Mouse (Mus musculus) hindbrain, postnatal 0 days (tissue): ENCODE measurements around the gene Gm20388. TPM values are rescaled to one million over a fixed set of nuclear protein-coding genes. Genes with fewer than 3 reads are reported as not detected.
A peak's percentile ranks its signal among the peaks of the same experiment; 100 is the strongest.

Source experiments
- ATAC-seq: fragments of 200-750 bp; cut with Nextera tagmentation; 2 replicates; pipeline ENCODE4 v1.8.0; 2017; ENCODE audit warnings: mild to moderate bottlenecking, moderate TSS enrichment, moderate library complexity
- DNase-seq: peaks from one replicate; pipeline ENCODE4 v3.0.0-alpha.2; 2015; ENCODE audit warnings: low spot score
- H3K27ac ChIP-seq: fragments of 300-500 bp; sonication (generic); 2 replicates; pipeline ENCODE4 v1.5.1; 2014; ENCODE audit warnings: mild to moderate bottlenecking
- H3K27me3 ChIP-seq: fragments of 300-500 bp; sonication (generic); 2 replicates; pipeline ENCODE4 v1.6.1; 2014; ENCODE audit warnings: low read length, mixed read lengths; ENCODE audit not compliant: insufficient read depth
- H3K36me3 ChIP-seq: fragments of 300-500 bp; sonication (generic); 2 replicates; pipeline ENCODE4 v1.6.1; 2014; ENCODE audit warnings: low read length, mixed read lengths; ENCODE audit not compliant: insufficient read depth
- H3K4me1 ChIP-seq: fragments of 300-500 bp; sonication (generic); 2 replicates; pipeline ENCODE4 v1.6.1; 2014; ENCODE audit warnings: antibody characterized with exemption, low read length, mixed read lengths; ENCODE audit not compliant: insufficient read depth
- H3K4me2 ChIP-seq: fragments of 300-500 bp; sonication (generic); 2 replicates; pipeline ENCODE4 v1.6.1; 2014; ENCODE audit warnings: low read depth, mild to moderate bottlenecking, low read length, moderate library complexity, mixed read lengths
- H3K4me3 ChIP-seq: fragments of 300-500 bp; sonication (generic); 2 replicates; pipeline ENCODE4 v1.5.1; 2014; ENCODE audit warnings: low read length
- H3K9ac ChIP-seq: fragments of 300-500 bp; sonication (generic); replicated peaks from 2 replicates; pipeline ENCODE4 v1.6.1; 2014; ENCODE audit warnings: mild to moderate bottlenecking, low read length, moderate library complexity, mixed read lengths
- H3K9me3 ChIP-seq: fragments of 300-500 bp; sonication (generic); 2 replicates; pipeline ENCODE4 v1.6.1; 2016; ENCODE audit warnings: low read length, mixed read lengths
- CTCF ChIP-seq: IDR thresholded peaks from 2 replicates; pipeline ENCODE4 v1.5.1; 2016; ENCODE audit warnings: antibody characterized with exemption, control low read depth, low read depth
- WGBS: fragments of 180-500 bp; shearing (Covaris S2); extraction: QIAGEN DNeasy Blood & Tissue Kit; methylation state at CpG from one replicate; pipeline ENCODE4 v1.1.7; 2014; 5-methylcytosine and 5-hydroxymethylcytosine counted together
- polyA plus RNA-seq: library from polyadenylated mRNA; unstranded; fragments of >200 nt; fragmentation: Nextera tagmentation; extraction: Ambion mirVana; gene quantifications from 2 replicates; pipeline ENCODE4 v1.2.1, GENCODE M21; 2015
- total RNA-seq: library from RNA; depleted of rRNA; stranded (reverse); fragments of >200 nt; gene quantifications from 2 replicates; pipeline ENCODE4 v1.2.3, GENCODE M21; 2014

The Gm20388 gene
- total and polyA plus RNA-seq, 2 experiments from 2014 or later = 71.3 TPM; not detected in 1

- Histone ChIP-seq H3K27me3 (no peaks in the 10 kb centered on the region), H3K27ac (no peak overlapping the region), H3K9me3 (no peaks in the 10 kb centered on the region), H3K9ac (no peak overlapping the region), H3K4me1 (peaks cover 15% of the 10 kb centered on the region), H3K36me3 (no peaks in the 10 kb centered on the region), H3K4me2 (no peak overlapping the region), H3K4me3 (no peak overlapping the region)
- no peak for TF ChIP-seq CTCF
- no peak for DNase-seq
- no peak for ATAC-seq
- WGBS = 49% methylated on average over 3 of the region's 3 CpGs
Measured at GRCm38 (mm10) chr8:123036956-123037355, 3126.3 kb downstream of the Gm20388 start.

GRCm38 (mm10) chr8:123037487-123037886 lies 3126.8 kb downstream of the Gm20388 start:
- no peak overlapping the region for H3K4me3 ChIP-seq
- DNase-seq (no peak), ATAC-seq (no peak)
- H3K9ac ChIP-seq = no peak overlapping the region
- no peaks in the 10 kb centered on the region for H3K27me3 ChIP-seq
- H3K9me3 ChIP-seq = no peaks in the 10 kb centered on the region
- no peak overlapping the region for H3K27ac ChIP-seq
- 80% methylated on average over 11 of the region's 11 CpGs for WGBS
- peaks cover 15% of the 10 kb centered on the region for H3K4me1 ChIP-seq
- no peak overlapping the region for H3K4me2 ChIP-seq
- TF ChIP-seq CTCF = no peak
- no peaks in the 10 kb centered on the region for H3K36me3 ChIP-seq

GRCm38 (mm10) chr8:123038351-123038750 lies 3127.7 kb downstream of the Gm20388 start:
- ATAC-seq (no peak), DNase-seq (no peak)
- peaks cover 15% of the 10 kb centered on the region for H3K4me1 ChIP-seq
- no peak overlapping the region for H3K9ac ChIP-seq
- 49% methylated on average over 2 of the region's 2 CpGs for WGBS
- no peaks in the 10 kb centered on the region for H3K9me3 ChIP-seq
- no peak overlapping the region for H3K27ac ChIP-seq
- no peak overlapping the region for H3K4me2 ChIP-seq
- no peaks in the 10 kb centered on the region for H3K27me3 ChIP-seq
- H3K36me3 ChIP-seq = no peaks in the 10 kb centered on the region
- H3K4me3 ChIP-seq = no peak overlapping the region
- no peak for TF ChIP-seq CTCF

GRCm38 (mm10) chr8:123039376-123040109 lies 3128.9 kb downstream of the Gm20388 start:
- Histone ChIP-seq H3K27ac (peak overlapping the region; percentile 48; the same call in 1 of the 2 replicates), H3K36me3 (no peaks in the 10 kb centered on the region), H3K27me3 (no peaks in the 10 kb centered on the region), H3K4me1 (peaks cover 15% of the 10 kb centered on the region), H3K9me3 (no peaks in the 10 kb centered on the region), H3K9ac (0 out of 2 replicates have a peak overlapping the region, but pooled peaks have one; percentile 94), H3K4me3 (peak overlapping the region; percentile 72), H3K4me2 (peak overlapping the region; percentile 63)
- ATAC-seq = no peak
- WGBS = 20% methylated on average over 11 of the region's 11 CpGs
- no peak for TF ChIP-seq CTCF
- peak; percentile 14 for DNase-seq

- peak overlapping the region; percentile 72 for H3K4me3 ChIP-seq
- H3K9me3 ChIP-seq = no peaks in the 10 kb centered on the region
- peak overlapping the region; percentile 48; the same call in 1 of the 2 replicates for H3K27ac ChIP-seq
- ATAC-seq (no peak), DNase-seq (peak; percentile 18)
- peak overlapping the region; percentile 94 for H3K9ac ChIP-seq
- 4% methylated on average over 4 of the region's 4 CpGs for WGBS
- H3K27me3 ChIP-seq = no peaks in the 10 kb centered on the region
- H3K36me3 ChIP-seq = no peaks in the 10 kb centered on the region
- TF ChIP-seq CTCF = no peak
- peak overlapping the region; percentile 63 for H3K4me2 ChIP-seq
- peaks cover 15% of the 10 kb centered on the region for H3K4me1 ChIP-seq
Measured at GRCm38 (mm10) chr8:123040110-123040650, 3129.5 kb downstream of the Gm20388 start.

- Histone ChIP-seq H3K4me2 (peak overlapping the region; percentile 63), H3K27me3 (no peaks in the 10 kb centered on the region), H3K9me3 (no peaks in the 10 kb centered on the region), H3K4me3 (peak overlapping the region; percentile 72), H3K27ac (peak overlapping the region; percentile 97), H3K9ac (peak overlapping the region; percentile 94), H3K4me1 (peaks cover 15% of the 10 kb centered on the region), H3K36me3 (no peaks in the 10 kb centered on the region)
- under 1% methylated on average over 63 of the region's 71 CpGs for WGBS
- ATAC-seq (0 out of 2 replicates have a peak, but pooled peaks have one; percentile 4), DNase-seq (peak; percentile 72)
- peak; percentile 40 for TF ChIP-seq CTCF
Measured at GRCm38 (mm10) chr8:123041008-123041773, 3130.6 kb downstream of the Gm20388 start.
